Mouse (Mus musculus): ENCODE data around the gene Calm1. TPM values are rescaled to one million over a fixed set of nuclear protein-coding genes. Genes with fewer than 3 reads are reported as not detected.

The Calm1 gene
- total RNA-seq, 1 experiment from 2014 or later: 432 TPM

GRCm38 (mm10) chr12:100223531-100223930 lies 24.3 kb downstream of the Calm1 start:
- DNase-seq: peak; percentile 30

DNA sequence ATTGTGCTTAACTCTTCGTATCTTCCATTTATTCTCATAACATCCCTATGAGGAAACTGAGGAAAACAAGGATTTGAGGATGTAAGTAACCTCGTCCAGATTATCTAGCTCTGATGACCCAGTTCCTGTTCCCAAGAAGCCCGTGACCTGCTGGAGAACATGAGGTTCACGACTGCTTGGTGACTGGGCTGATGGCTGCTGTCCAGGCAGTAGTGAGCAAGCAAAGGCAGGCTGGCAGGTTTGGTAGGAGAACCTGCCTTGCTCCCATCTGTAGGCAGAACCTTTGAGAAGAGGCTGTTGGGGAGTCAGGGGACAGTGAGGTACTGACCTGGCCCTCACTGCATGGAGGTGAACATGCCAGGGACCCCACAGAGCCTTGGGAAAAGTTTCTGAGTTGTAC lies 26.0 kb downstream of the Calm1 start:
- no peak for DNase-seq

DNA sequence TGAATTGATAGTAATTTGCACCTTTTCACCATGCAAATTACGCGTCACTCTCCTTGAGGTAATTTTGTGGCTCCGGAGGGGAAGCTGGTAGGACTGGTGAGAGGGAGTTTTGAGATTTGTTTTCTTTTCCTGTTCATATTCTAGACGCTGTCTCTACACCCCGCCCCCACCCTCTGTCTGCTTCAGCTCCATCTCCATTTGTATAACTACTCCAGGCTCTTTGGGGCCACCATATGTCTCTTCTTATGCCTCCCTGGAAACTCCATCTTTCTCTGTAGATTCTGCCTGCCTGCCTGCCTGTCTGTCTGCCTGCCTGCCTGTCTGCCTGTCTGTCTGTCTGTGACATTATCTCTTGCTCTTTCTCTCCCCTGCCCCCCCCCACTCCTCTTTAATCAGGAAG lies 26.8 kb downstream of the Calm1 start:
- no peak for DNase-seq

- DNase-seq: no peak
Measured at GRCm38 (mm10) chr12:100226621-100227020, 27.4 kb downstream of the Calm1 start.

DNA sequence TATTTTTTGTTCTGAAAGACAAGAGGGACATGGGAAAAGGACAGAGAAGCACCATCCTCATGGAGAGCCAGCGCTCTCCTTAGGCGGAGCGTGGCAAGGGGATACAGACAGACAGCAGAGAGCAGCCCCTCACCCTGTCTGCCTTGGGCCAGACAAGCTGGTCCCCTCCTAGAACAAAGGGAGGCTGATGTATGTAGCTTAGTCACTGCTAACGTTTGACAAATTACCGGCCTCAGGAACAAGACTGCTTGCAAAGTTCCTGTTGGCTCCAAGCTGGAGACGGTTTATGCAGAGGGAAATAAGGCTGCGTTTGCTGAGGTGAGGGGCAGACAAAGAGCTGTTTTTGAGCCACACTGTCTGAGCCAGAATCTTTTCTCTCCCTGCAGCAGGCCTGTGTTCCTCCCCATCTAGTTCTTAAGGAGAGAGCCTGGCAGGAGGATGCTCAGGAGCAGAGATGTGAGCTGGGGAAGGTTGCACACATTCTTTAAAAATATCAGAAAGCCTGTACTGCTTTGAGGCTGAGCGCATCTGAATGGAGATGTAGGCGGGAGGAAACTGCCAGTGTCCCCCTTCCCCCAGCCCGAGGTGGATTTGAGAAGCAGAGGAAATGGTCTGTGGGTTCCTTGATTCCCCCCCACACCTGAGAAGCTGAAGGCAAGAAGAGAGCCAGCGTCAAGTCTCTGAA lies 28.9 kb downstream of the Calm1 start:
- DNase-seq: no peak

DNA sequence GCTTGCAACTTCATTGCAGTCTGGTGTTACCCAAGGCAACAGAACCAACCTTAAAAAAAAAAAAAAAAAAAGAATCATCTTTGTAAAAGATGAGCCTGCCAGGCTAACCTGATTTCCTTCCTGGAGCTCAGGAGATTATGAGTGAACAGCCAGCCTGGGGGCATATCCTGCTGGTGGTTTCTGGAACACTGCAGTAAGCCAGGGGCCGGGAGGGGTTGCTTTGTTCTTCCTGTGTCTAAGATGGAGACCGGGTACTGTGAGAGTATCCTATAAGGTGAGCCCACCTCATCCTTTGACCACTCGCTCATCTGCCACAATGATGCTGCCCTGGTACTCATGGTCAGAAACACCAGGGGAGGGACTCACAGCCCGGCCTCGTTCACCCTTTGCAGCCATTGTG lies 35.0 kb downstream of the Calm1 start:
- peak; percentile 56 for DNase-seq

DNA sequence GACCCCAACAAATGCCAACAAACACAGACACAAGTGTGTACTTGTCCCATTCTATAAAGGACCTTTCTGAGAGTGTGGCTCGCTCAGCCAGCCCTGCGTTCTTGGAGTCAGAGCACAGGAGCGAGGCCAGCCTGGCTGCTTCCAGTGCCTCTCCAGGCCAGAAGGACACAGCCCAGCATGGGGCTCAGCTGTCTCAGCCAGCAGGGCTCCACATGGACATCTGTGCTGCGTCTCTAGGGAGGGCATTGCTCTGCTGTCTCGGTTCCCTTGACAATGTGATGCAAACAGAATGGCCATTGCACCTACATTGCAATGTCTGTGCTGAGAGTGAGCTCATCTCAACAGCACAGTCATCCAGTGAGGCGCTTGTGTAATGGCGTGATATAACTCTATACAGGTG lies 35.7 kb downstream of the Calm1 start:
- no peak for DNase-seq

DNA sequence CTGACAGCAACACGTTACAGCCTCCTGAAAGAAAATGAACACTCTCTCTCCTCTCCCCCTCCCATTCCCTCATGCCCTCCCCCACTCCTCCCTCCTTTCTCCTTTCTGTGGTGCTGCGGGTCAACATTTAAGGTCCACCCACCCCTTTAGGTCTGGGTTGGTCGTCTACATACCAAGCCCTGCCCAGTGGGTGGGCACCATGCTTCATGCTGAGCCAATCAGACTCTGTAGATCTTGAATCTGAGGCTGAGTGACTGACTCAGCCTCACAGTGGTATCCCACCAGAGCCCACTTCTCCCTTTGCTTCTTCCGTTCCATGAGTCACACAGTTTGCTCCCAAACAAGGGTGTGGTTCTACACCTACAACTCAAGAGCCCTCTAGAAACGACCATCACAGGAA lies 36.2 kb downstream of the Calm1 start:
- no peak for DNase-seq

DNA sequence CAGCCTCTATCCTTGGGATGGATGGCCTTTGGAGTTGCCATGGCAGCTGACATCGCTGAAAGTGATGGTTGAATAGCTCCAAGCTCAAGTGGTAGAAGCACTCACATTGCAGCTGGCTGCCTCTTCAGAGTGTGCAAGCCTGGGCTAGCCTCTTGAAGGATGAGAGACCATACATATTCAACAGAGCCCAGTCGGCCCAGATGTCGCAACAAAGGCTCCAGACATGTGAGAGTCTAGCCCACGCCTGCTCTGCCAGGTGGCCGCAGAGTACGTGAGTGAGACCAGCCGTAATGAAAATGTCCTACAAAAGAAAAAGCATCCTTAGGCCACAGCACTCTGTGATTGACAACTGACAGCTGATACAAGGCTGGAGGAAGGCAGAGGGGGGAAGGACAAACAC lies 40.2 kb downstream of the Calm1 start:
- no peak for DNase-seq

GRCm38 (mm10) chr12:100239807-100240206 lies 40.6 kb downstream of the Calm1 start:
- DNase-seq: peak; percentile 9

DNA sequence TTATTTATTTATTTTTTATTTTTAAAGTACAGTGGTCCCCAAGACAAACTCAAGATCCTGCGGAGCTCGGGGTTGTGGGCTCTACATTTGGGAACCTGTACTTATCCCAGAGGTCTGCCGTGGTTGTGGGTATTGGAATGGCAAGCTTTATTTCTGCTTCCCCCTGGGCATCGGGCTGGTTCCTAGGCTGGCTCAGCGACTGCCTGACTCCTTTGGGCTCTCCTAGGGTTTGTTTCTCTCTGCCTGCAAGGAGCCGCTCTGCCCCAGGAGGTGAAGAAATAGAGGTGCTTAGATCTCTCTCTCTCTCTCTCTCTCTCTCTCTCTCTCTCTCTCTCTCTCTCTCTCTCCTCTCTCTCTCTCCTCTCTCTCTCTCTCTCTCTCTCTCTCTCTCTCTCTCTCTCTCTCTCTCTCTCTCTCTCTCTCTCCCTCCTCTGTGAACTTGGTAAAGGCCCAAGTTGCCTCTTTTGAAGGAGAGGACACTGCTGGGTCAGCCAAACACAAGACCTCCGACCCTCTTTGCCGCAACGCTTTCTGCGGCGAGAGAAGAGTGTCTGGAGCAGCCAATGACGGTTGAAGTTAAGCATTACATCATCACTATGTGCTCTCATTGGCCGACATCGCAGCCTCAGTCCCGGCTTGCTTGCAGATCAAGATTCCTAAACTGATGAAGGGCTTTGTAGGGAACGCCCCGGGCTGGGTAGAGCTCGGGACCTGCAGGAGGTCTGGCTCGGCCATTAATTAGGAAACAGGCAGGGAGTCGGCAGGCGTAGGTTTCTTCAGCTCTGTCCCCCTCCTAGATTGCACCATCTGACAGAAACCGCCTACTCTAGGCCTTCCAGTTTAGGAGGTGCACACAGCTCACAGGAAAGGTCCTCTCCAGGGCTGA lies 42.9 kb downstream of the Calm1 start:
- DNase-seq: peak; percentile 60

GRCm38 (mm10) chr12:100244580-100244979 lies 45.3 kb downstream of the Calm1 start:
- DNase-seq: no peak

- no peak for DNase-seq
Measured at GRCm38 (mm10) chr12:100249170-100249569, 49.9 kb downstream of the Calm1 start.

DNA sequence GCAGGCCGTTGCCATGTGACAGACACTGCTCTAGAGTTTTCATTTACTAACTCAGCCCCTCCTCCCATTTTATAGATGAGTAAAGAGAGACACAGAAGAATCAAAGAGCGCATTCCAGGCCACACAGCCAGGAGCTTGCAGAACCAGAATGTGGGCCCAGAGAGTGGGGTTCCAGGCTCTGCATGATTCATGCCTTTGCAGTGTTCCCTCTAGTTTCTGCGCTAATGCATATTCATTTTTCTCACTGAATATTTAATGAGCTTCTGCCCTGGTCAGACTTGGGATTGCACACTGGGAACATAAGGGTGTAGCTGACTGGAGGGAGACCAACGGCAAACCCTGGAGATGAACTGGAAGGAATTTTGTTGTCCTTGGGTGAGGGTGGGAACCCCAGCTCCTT lies 55.2 kb downstream of the Calm1 start:
- no peak for DNase-seq

DNA sequence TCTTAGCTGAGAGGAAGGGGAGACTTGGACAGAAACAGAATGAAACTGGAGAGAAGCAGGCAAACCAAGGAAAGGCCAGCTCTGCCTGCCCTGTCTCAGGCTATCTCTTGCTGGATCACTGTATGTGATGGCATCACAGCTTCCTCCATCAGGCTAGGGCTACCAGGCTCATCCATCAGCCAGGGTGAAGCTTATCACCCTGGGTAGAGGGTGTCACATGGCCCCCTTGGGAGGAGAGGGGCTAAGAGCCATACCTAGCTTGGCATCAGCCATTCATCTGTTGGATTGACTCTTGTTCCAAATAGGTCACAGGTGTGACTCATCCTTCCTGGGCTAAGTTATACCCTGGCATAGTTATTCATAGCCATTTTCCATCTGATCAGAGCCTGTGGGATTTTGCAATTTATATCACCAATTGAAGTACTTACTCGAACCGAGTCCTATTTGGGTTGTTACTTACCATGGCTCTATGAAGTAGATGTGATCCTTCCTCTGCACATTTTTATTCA lies 56.3 kb downstream of the Calm1 start:
- DNase-seq: no peak

GRCm38 (mm10) chr12:100257779-100258178 lies 58.5 kb downstream of the Calm1 start:
- DNase-seq: no peak

Other genes starting within 250 kb of the Calm1 start
- gene Kcnk13, start 234.9 kb upstream of the Calm1 start, total RNA-seq (2021): 1.0 TPM in 2 replicates
- gene Psmc1, start 89.3 kb upstream of the Calm1 start, total RNA-seq (2021): 198 and 214 TPM in 2 replicates
- 13.3 and 16.7 TPM in 2 replicates for gene Nrde2, start 39.8 kb upstream of the Calm1 start, total RNA-seq (2021)

Measured in adrenal gland, postnatal 14 days (tissue).